Mouse (Mus musculus) megakaryocyte, embryonic 14.5 days (primary cell): ENCODE data around the gene Mrpl12.

Experiments
- FLI1 ChIP-seq: IDR thresholded peaks from 2 replicates; pipeline ENCODE4 v1.6.1; 2012; ENCODE audit warnings: low read length, inconsistent platforms, mixed read lengths
- GATA1 ChIP-seq: IDR thresholded peaks from 3 replicates; pipeline ENCODE4 v1.6.1; 2012; ENCODE audit warnings: mixed read lengths, low read length, inconsistent platforms, borderline replicate concordance

GRCm38 (mm10) chr11:120517147-120517546 lies 32.7 kb downstream of the Mrpl12 start:
- TF ChIP-seq GATA1, result no peak
- TF ChIP-seq FLI1, result no peak
